Mouse (Mus musculus) 416B (cell line): ENCODE results near the gene Itprid2.

Experiments
- DNase-seq: peaks from one replicate; pipeline ENCODE4 v3.0.0; 2011; ENCODE audit warnings: low read depth

Itprid2 gene

GRCm38 (mm10) chr2:79651185-79651584 is 16.0 kb downstream of the Itprid2 start:
- DNase-seq = no peak

- no peak for DNase-seq
These were observed 16.5 kb downstream of the Itprid2 start for GRCm38 (mm10) chr2:79651701-79652100.

DNA sequence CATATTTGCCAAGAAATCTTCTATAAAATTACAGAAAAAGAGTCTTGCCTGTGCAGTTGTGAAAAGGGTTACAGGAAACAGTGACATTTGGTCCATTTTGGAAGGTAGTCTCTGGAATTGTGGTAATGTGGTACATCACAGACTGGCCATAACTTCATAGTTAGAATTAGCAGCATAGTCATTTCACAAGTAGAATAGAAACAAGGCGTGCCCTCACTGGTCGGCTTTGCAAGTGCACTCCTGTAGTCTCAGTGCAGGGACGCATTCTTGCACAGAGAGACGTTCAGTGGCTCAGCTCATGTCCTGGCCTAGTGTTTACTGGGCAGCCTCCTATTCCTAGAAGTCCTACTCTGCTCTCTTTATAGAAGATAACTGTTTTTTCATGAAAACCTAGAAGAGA is 17.4 kb downstream of the Itprid2 start:
- no peak for DNase-seq

DNA sequence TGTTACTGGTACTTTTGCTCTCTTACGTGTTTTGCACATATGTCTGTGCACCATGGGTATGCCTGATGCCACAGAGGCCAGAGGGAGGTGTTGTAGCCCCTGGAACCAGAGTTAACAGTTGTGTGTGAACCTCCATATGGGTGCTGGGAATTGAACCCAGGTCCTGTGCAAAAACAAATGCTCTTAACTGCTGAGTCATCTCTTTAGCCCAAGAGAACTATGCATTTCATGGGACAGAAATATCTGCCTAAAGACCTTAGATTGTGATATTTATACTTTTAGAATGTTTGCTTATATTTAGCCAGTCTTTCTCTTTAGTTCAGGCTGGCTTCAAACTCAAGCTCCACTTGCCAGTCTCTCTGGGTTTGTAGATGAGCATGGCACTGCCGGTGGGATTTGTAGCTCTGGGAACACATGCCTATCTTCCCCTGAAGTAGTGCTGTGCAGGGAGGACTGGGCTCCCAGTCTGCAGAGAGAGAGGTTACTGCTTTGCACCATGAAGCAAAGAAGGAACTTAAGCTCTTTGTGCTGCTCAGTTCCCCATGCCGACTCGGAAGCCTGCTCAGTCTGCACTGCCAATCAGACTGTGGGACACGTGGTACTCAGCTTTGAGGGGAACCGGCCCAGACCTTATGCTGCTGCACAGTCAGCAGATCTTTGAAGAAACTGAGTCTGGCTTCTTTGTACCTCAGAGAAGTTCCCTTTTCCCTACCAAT is 18.1 kb downstream of the Itprid2 start:
- no peak for DNase-seq

- DNase-seq = no peak
These were observed 18.6 kb downstream of the Itprid2 start for GRCm38 (mm10) chr2:79653809-79654164.

DNA sequence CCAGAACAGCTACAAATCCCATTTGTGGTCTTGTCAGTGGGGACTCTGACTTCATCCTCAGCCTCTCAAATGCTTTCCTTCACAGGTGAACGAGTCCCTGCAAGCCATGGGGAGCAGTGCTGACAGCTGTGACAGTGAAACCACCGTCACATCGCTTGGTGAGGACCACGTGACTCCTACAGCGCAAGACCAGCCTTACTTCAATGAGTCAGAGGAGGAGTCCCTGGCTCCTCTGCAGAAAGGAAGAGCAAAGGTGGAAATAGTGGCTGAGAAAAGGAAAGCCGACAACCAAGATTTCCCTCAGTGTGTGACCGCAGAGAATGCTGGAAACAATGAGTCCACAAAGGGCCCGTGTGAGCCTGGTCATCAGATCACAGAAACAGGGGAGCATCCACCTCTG is 21.9 kb downstream of the Itprid2 start:
- peak; percentile 54 for DNase-seq

DNA sequence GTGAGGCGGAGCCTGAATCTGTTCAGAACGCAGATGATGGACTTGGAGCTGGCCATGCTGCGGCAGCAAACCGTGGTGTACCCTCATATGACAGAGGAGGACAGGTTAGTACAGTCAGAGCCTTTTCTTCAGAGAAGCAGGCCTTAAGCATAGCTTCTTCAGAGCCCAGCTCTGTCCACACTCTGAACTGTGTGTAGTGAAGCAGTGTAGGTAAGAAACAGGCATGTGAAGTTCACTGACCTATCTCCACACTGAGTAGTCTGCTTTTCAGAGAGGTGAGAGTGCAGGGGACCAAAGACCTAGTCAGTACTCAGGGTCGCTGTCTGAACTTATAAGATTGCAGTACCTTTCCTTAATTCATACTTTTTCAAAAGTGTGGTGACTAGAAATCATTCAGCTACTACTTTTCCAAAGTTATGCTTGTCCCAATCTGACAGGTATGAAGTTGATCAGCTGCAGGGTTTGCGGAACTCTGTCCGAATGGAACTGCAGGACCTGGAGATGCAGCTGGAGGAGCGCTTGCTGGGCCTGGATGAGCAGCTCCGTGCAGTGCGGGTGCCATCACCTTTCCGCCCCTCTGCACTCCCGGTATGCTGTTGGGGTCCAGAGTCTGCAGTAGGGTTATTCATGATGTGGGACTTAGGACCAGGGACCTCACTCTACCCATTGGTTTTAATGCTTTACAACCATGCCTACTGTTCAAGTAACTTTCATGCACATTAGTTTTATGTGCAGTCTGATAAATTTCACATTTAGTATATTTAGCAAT is 25.4 kb downstream of the Itprid2 start:
- no peak for DNase-seq

GRCm38 (mm10) chr2:79661486-79662104 is 26.4 kb downstream of the Itprid2 start:
- DNase-seq = no peak

- no peak for DNase-seq
These were observed 29.6 kb downstream of the Itprid2 start for GRCm38 (mm10) chr2:79664532-79665286.

- DNase-seq = no peak
These were observed 30.3 kb downstream of the Itprid2 start for GRCm38 (mm10) chr2:79665492-79665891.

DNA sequence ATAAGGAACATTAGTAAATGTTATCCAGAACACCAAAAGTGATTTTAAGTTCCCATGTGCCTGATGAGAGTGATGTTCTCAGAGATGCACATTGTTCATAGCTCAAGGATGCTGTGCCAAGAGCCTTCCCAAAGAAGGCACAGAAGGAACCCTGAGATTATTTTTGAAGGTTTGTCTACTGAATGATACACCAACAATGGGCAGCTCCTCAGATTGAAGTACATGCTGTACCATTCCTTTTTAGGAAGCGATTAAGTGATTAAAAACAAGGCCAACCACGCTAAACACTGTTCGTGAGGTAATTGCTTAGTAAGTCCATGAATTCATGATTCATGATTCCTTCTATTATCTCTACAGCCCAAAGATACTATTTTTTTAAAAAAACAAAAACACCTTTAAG is 40.1 kb downstream of the Itprid2 start:
- no peak for DNase-seq

DNA sequence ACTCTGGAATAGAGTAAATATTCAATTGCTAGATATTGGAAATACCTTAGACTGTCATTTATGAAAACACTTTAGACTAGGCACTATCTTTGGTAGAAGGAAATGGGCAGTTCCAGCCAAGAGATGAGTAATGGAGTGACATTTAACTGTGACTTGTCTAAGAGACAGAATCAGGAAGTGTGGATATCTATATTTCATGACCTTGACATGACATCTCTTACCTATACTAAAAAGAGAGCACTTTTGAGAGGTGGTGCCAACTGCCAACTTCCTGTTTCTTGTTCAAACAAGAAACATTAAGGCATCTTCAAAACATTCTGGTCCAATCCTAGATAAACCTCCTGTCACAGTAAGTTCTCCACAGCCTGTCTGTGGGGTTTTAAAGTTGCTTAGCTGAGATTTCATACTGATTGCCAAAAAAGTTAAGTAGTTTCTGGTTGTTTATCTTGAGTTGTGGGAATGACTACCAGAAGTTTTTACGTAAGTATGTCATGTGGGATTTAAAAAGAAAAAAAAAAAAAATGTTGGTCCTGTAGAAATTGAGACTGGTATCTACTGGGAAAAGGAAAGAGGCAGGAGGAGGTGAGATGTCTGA is 42.6 kb downstream of the Itprid2 start:
- peak; percentile 69 for DNase-seq

DNA sequence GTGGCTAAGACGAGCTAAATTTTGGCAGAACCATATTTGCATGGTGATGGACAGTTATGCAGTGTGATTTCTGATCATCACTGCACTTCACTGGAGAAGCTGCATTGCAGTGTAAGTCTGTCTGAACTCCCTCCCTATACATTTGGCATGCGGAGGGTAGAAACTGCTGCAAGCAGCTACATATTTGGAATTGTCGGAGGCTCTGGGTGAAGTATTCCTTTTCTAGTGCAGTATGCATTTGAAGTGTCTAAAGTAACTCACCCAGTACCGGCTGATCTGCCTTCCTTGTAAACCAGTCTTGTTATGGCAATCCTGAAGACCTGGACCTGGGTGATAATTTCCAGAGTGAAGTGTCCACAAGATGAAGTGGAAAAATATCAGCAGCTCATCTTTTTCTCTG is 46.5 kb downstream of the Itprid2 start:
- DNase-seq = no peak

DNA sequence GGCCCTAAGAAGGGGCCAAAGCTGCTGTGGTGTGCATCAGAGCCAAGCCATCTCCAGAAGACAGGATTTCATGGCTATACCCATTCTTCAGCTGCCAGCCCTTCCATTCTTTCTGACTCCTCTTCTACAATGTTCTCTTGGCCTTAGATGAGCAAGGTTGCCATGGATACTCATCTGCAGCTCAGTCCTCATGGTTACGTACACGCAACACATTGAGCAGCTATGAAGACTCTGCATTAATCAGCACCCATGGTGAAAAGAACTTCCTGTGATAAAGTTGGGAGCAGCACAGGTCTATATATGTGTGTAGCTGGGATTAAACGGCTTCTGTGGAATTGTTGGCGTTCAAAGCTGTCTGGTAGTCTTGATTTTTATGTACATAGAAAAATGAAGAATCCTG is 48.1 kb downstream of the Itprid2 start:
- no peak for DNase-seq

DNA sequence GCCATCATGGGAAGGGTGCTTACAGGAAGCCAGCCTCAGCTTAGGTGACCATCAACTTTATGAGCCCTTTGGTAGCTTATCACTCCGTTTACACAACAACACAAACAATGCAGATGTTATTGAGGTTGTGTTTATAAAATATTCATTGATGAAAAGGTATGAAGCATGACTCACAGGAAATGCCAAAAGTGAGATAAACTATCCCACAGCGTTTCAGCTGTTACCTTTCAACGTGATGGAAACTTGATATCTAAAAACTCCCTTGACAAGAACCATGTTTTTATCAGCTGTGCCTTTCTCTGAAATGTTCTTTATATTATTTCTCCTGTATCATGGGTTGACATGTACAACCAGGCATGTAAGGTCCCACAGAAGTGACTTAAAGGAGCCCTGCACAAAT is 55.7 kb downstream of the Itprid2 start:
- no peak for DNase-seq

DNA sequence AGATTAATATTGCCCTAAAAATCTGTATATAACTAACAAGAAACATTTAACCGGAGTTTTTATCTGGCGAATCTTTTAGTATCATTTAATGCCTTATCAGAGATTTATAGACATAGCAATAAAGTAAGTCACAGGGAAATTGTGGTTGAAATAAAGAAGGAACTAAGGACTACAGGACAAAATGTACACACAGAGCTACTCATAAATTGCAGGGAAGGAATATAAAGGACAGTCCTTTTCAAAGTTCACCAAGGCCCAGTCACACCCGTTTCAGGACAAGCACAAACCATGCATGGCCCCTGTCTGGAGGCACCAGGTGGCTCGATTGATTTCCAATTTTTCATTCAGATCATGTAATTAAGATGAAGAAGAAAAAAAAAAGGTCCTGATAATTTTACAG is 60.0 kb downstream of the Itprid2 start:
- no peak for DNase-seq

DNA sequence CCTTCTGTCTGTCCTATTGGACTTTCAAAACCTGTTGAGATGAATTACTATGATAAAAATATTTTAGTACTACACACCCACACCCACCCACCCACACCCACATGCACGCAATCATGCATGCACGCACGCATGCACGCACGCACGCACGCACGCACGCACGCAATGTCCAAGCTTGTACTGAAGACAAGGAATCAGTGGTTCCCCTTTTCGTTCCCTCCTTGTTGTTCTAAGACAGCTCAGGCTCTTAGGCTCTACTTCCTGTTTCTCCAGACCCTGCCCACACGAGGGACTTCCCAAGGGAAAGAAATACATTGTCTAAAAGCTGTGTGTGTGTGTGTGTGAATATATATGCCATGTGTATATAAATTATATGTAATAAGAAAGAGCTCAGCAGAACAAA is 60.8 kb downstream of the Itprid2 start:
- peak; percentile 11 for DNase-seq

GRCm38 (mm10) chr2:79696478-79697230 is 61.5 kb downstream of the Itprid2 start:
- no peak for DNase-seq

DNA sequence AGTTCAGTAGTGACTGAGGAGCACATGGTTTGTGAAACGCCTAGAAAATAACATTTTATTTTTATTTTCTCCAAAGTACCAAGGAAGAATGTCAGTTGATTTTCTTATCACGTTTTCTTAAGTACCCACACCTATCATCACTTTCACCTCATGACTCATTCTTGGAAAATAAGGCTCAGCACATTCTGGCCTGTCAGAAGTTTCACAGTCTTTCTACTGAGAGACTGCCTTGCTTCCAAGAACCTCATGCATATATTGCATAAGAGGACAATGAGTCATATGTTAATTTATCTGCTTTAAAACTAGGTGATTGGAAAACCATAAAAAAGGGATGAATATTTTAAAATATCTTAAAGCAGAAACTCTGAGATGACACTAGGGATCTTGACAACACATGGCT is 63.0 kb downstream of the Itprid2 start:
- DNase-seq = peak; percentile 78

GRCm38 (mm10) chr2:79704773-79705172 is 69.6 kb downstream of the Itprid2 start:
- no peak for DNase-seq

DNA sequence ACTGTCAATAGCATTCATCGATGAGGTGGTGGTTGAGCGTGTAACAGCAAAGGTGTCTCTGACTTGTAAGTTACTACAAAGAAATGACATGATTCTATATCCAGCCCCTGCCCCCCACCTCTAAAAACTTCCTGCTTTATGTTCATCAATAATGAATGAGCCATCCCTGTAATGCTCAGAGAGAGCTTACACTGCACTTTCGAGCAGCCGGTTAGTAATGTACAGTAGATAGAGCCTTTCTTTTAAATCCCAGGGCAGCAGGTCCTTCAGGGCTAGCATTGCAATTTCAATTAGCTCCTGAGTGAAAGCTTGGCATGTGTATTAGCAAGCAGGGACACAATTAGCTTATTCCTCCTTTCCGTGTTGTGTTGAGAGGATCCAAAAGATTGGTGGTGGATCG is 72.4 kb downstream of the Itprid2 start, which contains the start of gene Ppp1r1c:
TSS of gene Ppp1r1c (plus strand) at position 206 of the 400 bp plus-strand sequence.
- DNase-seq = no peak
